Mouse (Mus musculus): ENCODE results near the gene Dnajb1.

- TF ChIP-seq CTCF (IDR thresholded peaks at IDR 0.05; ENCODE audit: control insufficient read depth, insufficient read depth, low read length) (no peak), POLR2A (IDR thresholded peaks at IDR 0.05; ENCODE audit: borderline replicate concordance, control insufficient read depth, low read depth, low read length) (no peak)
Observed at GRCm38 (mm10) chr8:83618566-83618965, 10.6 kb downstream of the Dnajb1 start.

Measured in bone marrow, adult 2 months (tissue).